Mouse (Mus musculus): Measurements from ENCODE around the gene Snrpb2. TPM values are rescaled to one million over a fixed set of nuclear protein-coding genes. Genes with fewer than 3 reads are reported as not detected.

Gene Snrpb2
- 57.9 to 71.8 TPM (median 67.0 TPM) in 4 replicates for total RNA-seq (2023; ENCODE audit: inconsistent age)

DNA sequence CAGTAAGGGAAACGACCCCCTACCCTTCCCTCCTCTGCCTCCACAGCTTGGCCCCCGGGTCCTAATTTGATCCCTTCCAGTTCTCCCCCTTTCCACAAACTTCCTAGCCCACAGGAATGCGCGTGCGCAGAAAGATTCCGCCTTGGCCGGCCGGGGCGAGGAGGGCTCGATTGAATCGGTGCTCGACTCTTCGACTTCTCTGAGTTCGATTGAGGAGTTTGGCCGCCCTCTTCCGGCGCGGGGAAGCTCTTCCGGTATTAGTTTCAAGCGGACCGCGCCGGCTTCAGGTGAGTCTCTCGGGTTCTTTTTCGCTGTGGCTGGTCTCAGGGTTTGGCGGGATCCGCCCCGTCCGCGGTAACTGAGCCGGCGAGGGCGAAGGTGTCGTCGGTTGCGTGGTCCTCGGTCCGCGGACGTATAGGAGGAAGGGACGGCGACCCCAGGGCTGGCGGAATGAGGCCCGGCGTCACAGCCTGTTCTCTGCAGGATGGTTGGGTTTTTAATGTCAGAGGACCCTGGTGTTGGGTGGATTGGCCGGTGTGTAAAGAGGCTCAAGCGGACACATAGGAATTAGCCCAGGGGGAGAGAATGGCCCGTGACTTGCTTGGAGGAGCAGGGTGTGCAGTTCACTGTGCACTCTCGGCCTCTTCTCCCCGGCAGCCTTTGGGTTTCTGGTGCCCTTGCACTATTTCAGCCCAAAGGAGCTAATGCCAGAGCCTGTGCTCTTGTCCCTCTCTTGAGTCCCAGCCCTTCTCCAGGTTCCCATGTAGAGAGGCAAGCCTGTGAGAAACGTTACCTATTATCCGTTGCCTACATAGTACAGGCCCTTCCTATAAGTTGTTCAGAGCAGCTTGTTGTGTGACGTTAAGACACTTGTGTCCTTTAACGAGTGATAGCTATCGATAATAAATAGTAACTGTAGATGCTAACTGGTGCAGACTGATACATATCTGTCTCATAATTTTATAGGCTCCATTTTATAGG, at the start of gene Snrpb2:
Snrpb2 (plus strand) TSS at position 228 of the 981 bp plus-strand sequence.

DNA sequence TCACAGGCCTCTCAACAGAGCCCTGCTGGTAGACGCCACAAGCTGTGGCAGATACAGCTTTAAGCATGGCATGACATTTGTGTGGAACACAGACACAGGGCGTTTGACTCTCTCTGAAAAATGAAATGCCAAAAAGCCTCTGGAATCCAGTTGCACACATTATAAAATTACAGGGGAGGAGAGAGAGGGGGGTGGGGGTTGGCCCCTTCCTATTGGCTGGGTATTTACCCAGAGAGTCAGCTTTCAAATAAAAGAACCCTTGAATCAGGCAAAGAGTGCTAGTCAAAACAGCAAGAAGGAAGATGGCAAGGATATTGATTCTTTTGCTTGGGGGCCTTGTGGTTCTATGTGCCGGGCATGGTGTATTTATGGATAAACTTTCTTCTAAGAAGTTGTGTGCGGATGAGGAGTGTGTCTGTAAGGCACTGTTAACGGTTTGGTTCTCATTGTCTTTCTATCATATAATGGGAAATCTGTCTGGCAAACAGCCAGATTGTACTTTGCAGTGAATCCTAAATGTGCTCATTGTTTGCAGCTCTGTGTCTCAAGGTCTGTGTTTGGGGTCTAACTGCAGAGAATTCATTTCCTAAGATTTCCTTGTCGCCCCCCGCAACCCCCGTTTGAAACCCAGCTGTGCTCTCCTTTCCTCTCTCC, 15.5 kb downstream of the Snrpb2 start, which contains the start of gene Otor:
Otor (plus strand) TSS at position 276 of the 654 bp plus-strand sequence.

Other genes with a start within 250 kb of the Snrpb2 start
- gene Kif16b, start 161.5 kb upstream of the Snrpb2 start, total RNA-seq (2023; ENCODE audit: inconsistent age) = 22.5 to 26.3 TPM (median 24.7 TPM) in 4 replicates
- not detected in 4 replicates for gene Otor, start 15.4 kb downstream of the Snrpb2 start, total RNA-seq (2023; ENCODE audit: inconsistent age)